Mouse (Mus musculus) activated CD4-positive, CD25-positive, alpha-beta regulatory T cell (primary cell): ENCODE results near the gene Col24a1. TPM values are rescaled to one million over a fixed set of nuclear protein-coding genes. Genes with fewer than 3 reads are reported as not detected.

Source experiments
- polyA plus RNA-seq, 2 experiments: library from polyadenylated mRNA; unstranded; fragments of 100-300 nt; shearing (Covaris generic); gene quantifications; one replicate each; pipeline ENCODE4 v1.2.1; 2017

Col24a1 gene
- polyA plus RNA-seq, result under 1 TPM in 1 of 2 experiments, not detected in 1; 0.11 TPM

GRCm38 (mm10) chr3:145292337-145293134 is at the start of gene Col24a1:
Col24a1 (plus strand) TSS chr3:145292472.

GRCm38 (mm10) chr3:145575743-145576481 is 283.6 kb downstream of the Col24a1 start, which contains the start of gene Znhit6:
Znhit6 (plus strand) TSS chr3:145576205.

Other genes with a start within 250 kb of the Col24a1 start
- not detected for gene Clca2, start 193.0 kb upstream of the Col24a1 start, polyA plus RNA-seq
- gene Odf2l, start 173.9 kb upstream of the Col24a1 start, polyA plus RNA-seq, result 1 to 10 TPM; 3.2 to 5.8 TPM